Mouse (Mus musculus): Measurements from ENCODE around the gene Phb2. TPM values are rescaled to one million over a fixed set of nuclear protein-coding genes. Genes with fewer than 3 reads are reported as not detected.

Gene Phb2
- 293 and 326 TPM in 2 replicates for polyA plus RNA-seq (2015; fragmentation: Nextera tagmentation; extraction: Ambion mirVana)

DNA sequence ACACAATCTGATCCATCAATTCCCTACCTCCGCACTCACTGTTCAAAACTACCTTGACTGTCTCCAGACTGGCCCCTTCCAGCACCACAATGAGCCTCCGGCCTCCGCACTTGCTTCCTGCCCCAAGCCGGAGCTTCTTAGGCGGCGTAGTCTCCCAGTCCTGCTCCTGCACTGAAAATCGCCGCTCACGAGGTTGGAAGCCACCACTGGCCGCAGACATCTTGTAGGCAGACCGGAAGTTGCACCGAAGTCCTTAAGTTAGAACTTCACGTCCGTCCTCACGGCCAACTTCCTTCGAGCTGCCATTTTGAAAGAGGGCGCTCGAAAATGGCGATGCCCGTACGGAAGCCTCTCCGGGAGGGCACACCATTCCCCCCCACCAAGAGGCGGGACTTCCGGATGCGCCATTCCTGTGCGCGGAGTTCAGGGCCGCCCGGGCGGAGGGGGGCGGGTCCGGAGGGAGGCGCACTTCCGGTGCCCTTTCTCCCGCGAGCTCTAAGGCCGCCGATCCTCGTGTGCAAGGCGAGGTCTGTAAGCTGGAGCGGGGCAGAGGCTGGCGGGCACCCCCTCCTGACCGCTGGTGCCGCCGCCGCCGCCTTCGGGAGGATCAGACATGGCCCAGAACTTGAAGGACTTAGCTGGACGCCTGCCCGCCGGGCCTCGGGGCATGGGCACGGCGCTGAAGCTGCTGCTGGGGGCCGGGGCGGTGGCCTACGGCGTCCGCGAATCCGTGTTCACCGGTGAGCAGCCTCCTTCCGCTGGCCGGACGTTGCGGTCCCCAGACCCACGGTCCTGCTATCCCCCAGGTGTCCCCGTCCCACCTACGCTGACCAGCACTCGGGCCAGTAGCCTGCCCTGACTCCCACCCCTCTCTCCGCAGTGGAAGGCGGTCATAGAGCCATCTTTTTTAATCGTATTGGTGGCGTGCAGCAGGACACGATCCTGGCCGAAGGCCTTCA lies at the start of gene Phb2, which contains the start of gene Emg1:
Phb2 (plus strand) TSS at position 513 of the 959 bp plus-strand sequence.
Emg1 (minus strand) TSS at position 355 of the 959 bp plus-strand sequence.
- H3K36me3 ChIP-seq: peaks cover 68% of the 10 kb centered on the region
- H3K27me3 ChIP-seq (replicated peaks): no peaks in the 10 kb centered on the region
- H3K9me3 ChIP-seq: no peaks in the 10 kb centered on the region
- H3K4me3 ChIP-seq: peak within 1 kb of the TSS; percentile 89
- peak; percentile 94 for ATAC-seq (ENCODE audit: extremely low read depth, insufficient number of reproducible peaks, low FRiP score, low TSS enrichment)
- H3K27ac ChIP-seq (replicated peaks): peak within 1 kb of the TSS; percentile 87
- H3K4me2 ChIP-seq: peak within 1 kb of the TSS; percentile 93
- H3K4me1 ChIP-seq: peaks cover 41% of the 10 kb centered on the region
- H3K9ac ChIP-seq: peak within 1 kb of the TSS; percentile 93
- WGBS: under 1% methylated on average over 68 of the region's 76 CpGs

DNA sequence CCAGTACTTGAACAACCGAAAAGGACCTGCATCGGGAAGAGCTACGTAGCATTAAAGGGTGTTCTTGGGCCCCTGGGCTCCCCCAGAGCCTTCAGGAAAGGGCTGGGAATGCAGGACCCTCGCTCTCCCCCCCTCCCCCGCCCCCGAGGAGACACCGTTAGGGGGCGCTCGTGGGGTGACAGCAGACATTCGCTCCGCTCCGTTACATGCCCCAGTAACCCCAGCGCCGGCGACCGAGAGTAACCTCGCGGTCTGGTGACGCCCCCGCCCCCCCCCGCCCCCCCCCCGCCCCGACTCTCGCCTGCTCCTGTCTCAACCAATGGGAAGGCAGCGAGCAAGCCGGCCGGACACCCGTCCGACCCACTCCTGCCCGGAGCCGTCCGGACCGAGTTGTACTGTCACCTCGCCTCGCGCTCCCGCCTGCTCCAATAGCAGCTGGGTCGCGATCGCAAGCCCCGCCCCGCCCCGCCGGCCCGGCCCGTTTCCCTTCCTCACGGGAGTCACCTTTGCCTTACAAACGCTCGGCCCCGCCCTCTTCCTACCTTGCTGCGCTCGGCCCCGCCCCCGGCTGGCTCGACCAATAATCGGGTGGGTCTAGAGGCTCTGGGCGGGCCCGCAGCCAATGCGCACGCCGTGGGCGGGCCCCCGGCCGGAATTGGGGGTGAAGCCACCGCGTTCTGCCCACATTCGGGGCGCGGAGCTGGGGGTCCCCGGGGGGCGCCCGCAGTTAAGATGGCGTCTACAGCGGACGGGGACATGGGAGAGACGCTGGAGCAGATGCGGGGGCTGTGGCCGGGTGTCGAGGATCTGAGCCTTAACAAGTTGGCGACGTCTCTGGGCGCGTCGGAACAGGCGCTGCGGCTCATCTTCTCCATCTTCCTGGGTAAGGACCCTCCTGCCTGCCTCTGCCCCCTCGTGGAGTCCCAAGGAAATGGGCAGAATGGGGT lies 49.4 kb upstream of the Phb2 start, which contains the start of gene Lpcat3:
Lpcat3 (plus strand) TSS at position 551 of the 947 bp plus-strand sequence.
- WGBS: under 1% methylated on average over 79 of the region's 87 CpGs
- Histone ChIP-seq H3K4me1 (peaks cover 12% of the 10 kb centered on the region), H3K4me3 (peak within 1 kb of the TSS; percentile 82), H3K4me2 (peak within 1 kb of the TSS; percentile 87), H3K36me3 (peaks cover 5% of the 10 kb centered on the region), H3K27me3 (replicated peaks) (no peaks in the 10 kb centered on the region), H3K9ac (peak within 1 kb of the TSS; percentile 82), H3K27ac (replicated peaks) (peak within 1 kb of the TSS; percentile 86), H3K9me3 (no peaks in the 10 kb centered on the region)
- ATAC-seq (ENCODE audit: extremely low read depth, insufficient number of reproducible peaks, low FRiP score, low TSS enrichment): peak; percentile 99

DNA sequence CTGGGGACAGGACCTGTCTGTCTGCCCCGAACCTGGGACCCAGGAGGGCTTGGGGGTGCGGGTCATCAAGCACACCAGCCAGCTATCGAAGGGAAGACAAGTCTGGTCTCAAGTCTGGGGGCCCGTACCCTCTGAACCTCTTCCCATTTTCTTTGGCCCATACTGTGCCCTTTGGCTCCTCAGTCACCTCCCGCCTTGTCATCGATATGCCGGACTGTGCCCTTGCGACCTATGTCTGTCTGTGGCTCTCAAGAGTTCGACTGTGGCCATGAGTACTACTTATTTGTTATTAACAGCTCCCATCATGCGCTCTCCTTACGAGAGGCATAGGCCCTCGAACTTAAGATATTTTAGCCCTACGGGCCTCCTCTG lies 48.7 kb upstream of the Phb2 start:
- Histone ChIP-seq H3K9me3 (no peaks in the 10 kb centered on the region), H3K4me3 (peak overlapping the region; percentile 82), H3K27me3 (replicated peaks) (no peaks in the 10 kb centered on the region), H3K27ac (replicated peaks) (peak overlapping the region; percentile 86), H3K9ac (peak overlapping the region; percentile 82), H3K36me3 (peaks cover 5% of the 10 kb centered on the region), H3K4me2 (peak overlapping the region; percentile 87), H3K4me1 (peaks cover 12% of the 10 kb centered on the region)
- WGBS: 12% methylated on average over 13 of the region's 13 CpGs
- no peak for ATAC-seq (ENCODE audit: extremely low read depth, insufficient number of reproducible peaks, low FRiP score, low TSS enrichment)

DNA sequence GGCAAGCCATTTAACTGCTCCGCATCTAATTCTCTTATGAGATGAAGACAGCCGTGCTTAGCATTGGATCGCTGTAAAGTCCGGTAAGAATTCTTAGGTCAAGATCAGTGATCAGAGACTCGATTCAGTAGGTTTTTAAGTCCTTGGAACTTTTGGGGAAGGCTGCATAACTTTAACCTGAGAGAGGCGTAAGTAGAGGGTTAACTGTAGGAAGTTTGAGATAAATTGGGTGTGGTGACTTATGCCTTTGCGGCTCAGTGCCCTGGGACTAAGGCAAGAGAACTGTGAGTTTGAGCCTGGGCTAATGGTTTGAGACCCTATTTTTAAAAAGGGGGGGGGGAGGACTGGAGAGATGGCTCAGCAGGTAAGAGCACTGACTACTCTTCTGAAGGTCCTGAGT lies 47.9 kb upstream of the Phb2 start:
- Histone ChIP-seq H3K4me3 (peak overlapping the region; percentile 82), H3K27me3 (replicated peaks) (no peaks in the 10 kb centered on the region), H3K27ac (replicated peaks) (no peak overlapping the region), H3K4me2 (peak overlapping the region; percentile 87), H3K36me3 (peaks cover 5% of the 10 kb centered on the region), H3K9me3 (no peaks in the 10 kb centered on the region), H3K4me1 (peaks cover 12% of the 10 kb centered on the region), H3K9ac (no peak overlapping the region)
- ATAC-seq (ENCODE audit: extremely low read depth, insufficient number of reproducible peaks, low FRiP score, low TSS enrichment): no peak
- WGBS: 78% methylated on average over 7 of the region's 7 CpGs

DNA sequence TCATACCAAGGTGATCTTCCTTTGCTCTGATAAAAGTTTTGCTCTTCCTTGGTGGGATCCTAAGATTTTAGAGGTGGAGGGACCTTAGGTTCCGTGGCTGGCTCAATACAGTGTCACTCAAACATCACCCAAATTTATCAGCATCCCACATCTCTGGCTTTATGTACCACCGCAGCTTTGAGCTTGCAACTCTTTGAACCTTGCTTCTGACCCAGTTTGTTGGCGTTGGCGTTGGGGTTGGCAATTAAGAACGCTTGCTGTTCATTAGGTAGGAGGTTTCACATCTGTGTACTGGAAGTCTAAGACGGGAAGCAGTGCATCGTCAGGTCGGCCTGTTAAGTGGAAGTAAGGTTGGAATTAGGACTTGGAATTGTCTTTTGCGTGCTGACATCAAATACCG lies 47.1 kb upstream of the Phb2 start:
- Histone ChIP-seq H3K4me3 (no peak overlapping the region), H3K4me2 (no peak overlapping the region), H3K27me3 (replicated peaks) (no peaks in the 10 kb centered on the region), H3K9me3 (no peaks in the 10 kb centered on the region), H3K4me1 (peaks cover 12% of the 10 kb centered on the region), H3K27ac (replicated peaks) (no peak overlapping the region), H3K9ac (no peak overlapping the region), H3K36me3 (peaks cover 5% of the 10 kb centered on the region)
- WGBS: 94% methylated on average over 10 of the region's 10 CpGs
- ATAC-seq (ENCODE audit: extremely low read depth, insufficient number of reproducible peaks, low FRiP score, low TSS enrichment): no peak

DNA sequence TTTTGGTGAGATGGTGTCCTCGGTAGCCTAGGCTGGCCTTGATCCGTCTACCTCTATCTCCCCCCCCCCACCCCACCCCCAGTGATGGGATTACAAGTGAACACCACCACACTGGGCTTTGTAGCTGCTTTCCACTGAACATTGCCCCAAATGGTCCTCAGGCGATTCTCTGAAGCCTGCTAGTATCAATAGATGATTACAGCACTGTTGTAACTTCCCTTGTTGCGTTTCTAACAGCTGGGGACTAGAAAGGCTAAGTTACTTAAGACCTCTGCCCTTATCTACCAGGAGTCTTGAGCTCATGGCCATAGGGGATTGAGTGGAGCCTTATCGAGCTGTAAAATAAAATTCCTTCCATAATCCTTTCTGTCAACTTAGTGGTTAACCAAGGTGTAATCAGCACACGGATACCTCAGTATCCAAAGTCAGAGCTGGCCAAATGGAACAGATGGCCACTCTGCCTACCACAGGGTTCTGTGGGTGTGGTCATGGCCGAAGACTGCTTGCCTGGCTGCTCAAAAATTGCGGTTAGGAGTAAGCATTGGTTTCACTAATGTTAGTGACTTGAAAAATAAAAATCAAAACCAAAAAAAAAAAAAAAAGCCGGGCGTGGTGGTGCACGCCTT lies 42.8 kb upstream of the Phb2 start:
- Histone ChIP-seq H3K4me1 (peaks cover 8% of the 10 kb centered on the region), H3K9ac (no peak overlapping the region), H3K4me3 (no peak overlapping the region), H3K27ac (replicated peaks) (no peak overlapping the region), H3K4me2 (no peak overlapping the region), H3K9me3 (no peaks in the 10 kb centered on the region), H3K36me3 (peaks cover 8% of the 10 kb centered on the region), H3K27me3 (replicated peaks) (no peaks in the 10 kb centered on the region)
- 72% methylated on average over 11 of the region's 11 CpGs for WGBS
- no peak for ATAC-seq (ENCODE audit: extremely low read depth, insufficient number of reproducible peaks, low FRiP score, low TSS enrichment)

DNA sequence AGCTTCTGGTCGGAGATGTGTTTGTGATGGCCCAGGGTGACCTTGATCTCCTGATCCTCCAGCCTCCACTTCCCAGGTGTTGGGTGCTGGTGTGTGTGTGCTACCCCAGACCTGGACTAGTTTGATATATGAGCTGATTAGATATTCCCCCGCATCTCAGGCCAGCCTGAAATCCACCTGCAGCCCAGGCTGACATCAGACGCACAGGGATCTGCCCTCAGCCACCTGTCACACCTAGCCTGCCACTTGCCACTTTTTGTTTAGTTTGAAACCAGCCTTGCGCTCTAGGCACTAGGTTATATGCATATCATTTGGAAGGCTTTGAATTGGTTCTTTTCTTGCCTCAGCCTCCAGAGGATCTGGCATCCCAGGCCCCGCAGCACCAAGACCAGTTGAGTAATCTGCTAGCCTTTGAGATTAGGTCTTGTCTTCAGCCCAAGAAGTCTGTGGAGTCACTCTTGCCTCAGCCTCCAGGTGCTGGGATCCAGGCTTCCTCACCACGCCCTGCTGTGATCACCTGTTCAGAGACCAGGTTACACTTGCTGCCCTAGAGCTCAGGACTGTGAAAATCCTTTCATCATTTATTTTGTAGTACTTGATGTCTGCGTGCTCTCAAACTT lies 41.7 kb upstream of the Phb2 start:
- H3K4me2 ChIP-seq: no peak overlapping the region
- no peak for ATAC-seq (ENCODE audit: extremely low read depth, insufficient number of reproducible peaks, low FRiP score, low TSS enrichment)
- H3K4me3 ChIP-seq: no peak overlapping the region
- H3K36me3 ChIP-seq: peaks cover 18% of the 10 kb centered on the region
- peaks cover 7% of the 10 kb centered on the region; the same call in 1 of the 2 replicates for H3K4me1 ChIP-seq
- H3K27ac ChIP-seq (replicated peaks): no peak overlapping the region
- H3K9me3 ChIP-seq: no peaks in the 10 kb centered on the region
- no peak overlapping the region for H3K9ac ChIP-seq
- no peaks in the 10 kb centered on the region for H3K27me3 ChIP-seq (replicated peaks)
- WGBS: 83% methylated on average over 7 of the region's 7 CpGs

DNA sequence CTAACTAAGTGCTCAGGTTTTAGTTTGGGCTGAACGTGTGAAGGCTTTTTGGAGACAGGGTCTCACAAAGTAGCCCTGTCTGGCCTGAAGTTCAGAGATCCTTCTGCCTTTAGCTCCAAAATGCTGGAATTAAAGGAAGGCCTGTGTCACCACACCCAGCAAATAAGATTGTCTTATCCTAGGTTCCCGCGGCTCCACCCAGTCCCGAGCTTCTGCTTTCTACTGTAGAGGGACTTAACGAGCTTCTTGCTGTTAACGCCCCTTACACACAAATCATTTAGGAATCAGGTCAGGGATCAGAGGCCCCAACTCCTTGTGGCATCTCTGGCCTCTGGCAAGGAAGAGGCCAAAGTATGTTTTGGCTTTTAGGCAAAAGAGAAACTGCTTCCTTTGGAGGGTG lies 40.0 kb upstream of the Phb2 start:
- H3K4me3 ChIP-seq: no peak overlapping the region
- no peak overlapping the region for H3K9ac ChIP-seq
- no peak for ATAC-seq (ENCODE audit: extremely low read depth, insufficient number of reproducible peaks, low FRiP score, low TSS enrichment)
- H3K27me3 ChIP-seq (replicated peaks): no peaks in the 10 kb centered on the region
- no peaks in the 10 kb centered on the region for H3K9me3 ChIP-seq
- H3K36me3 ChIP-seq: peaks cover 14% of the 10 kb centered on the region
- H3K4me1 ChIP-seq: peaks cover 7% of the 10 kb centered on the region; the same call in 1 of the 2 replicates
- H3K4me2 ChIP-seq: no peak overlapping the region
- 48% methylated on average over 6 of the region's 6 CpGs for WGBS
- no peak overlapping the region for H3K27ac ChIP-seq (replicated peaks)

DNA sequence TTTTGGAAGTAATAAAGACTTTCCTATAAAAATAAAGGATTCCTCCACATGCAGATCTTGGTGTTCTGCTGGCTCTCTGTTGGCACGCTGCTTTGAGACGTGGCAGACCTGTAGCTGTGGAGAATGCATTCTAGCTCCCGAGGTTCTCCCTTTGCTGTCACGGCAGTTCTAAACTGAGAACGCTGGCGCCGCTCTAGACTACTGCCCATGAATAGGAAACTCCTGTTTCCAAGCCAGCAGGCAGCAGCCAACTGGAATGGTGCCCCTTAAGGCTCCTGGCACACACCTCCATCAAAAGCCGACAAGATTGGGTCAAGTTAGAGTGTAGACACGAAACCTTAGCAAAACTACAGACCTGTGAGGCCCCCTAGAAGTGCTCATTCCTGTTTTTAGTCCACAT lies 38.5 kb upstream of the Phb2 start:
- ATAC-seq (ENCODE audit: extremely low read depth, insufficient number of reproducible peaks, low FRiP score, low TSS enrichment): no peak
- no peak overlapping the region for H3K9ac ChIP-seq
- H3K4me1 ChIP-seq: peaks cover 7% of the 10 kb centered on the region; the same call in 1 of the 2 replicates
- 88% methylated on average over 9 of the region's 9 CpGs for WGBS
- H3K4me2 ChIP-seq: no peak overlapping the region
- H3K9me3 ChIP-seq: no peaks in the 10 kb centered on the region
- H3K4me3 ChIP-seq: no peak overlapping the region
- H3K27me3 ChIP-seq (replicated peaks): no peaks in the 10 kb centered on the region
- H3K36me3 ChIP-seq: peaks cover 14% of the 10 kb centered on the region
- H3K27ac ChIP-seq (replicated peaks): no peak overlapping the region

DNA sequence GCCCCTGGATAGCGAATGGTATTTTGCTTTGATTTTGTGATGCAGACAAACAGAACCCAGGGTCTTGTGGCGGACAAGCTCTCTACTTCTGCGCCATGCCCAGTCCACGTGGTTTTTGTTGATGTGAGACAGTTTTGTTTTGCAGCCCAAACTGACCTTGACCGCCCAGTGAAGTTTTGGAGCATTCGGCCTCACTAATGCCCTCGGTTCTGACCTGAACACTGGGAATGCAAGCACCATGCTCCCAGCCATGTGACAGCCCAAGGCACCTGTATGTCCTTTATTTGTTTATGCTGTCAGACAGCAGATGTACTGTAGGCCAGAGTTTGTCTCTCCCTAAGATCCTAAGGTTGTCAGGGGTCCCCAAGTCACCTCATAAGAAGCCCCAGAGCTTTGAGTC lies 37.5 kb upstream of the Phb2 start:
- no peak for ATAC-seq (ENCODE audit: extremely low read depth, insufficient number of reproducible peaks, low FRiP score, low TSS enrichment)
- Histone ChIP-seq H3K36me3 (peaks cover 14% of the 10 kb centered on the region), H3K4me2 (no peak overlapping the region), H3K4me3 (no peak overlapping the region), H3K4me1 (peaks cover 7% of the 10 kb centered on the region; the same call in 1 of the 2 replicates), H3K9me3 (no peaks in the 10 kb centered on the region), H3K9ac (no peak overlapping the region), H3K27me3 (replicated peaks) (no peaks in the 10 kb centered on the region), H3K27ac (replicated peaks) (no peak overlapping the region)
- 92% methylated on average over 7 of the region's 7 CpGs for WGBS
